Mouse (Mus musculus): Measurements from ENCODE around the gene Dpp9.

Gene Dpp9

GRCm38 (mm10) chr17:56218377-56219191 lies at the start of gene Dpp9:
Dpp9 (minus strand) TSS chr17:56218905.
- DNase-seq = peak; percentile 100

GRCm38 (mm10) chr17:56266271-56266670 lies 47.6 kb upstream of the Dpp9 start:
- DNase-seq = peak; percentile 93

GRCm38 (mm10) chr17:56265869-56266268 lies 47.2 kb upstream of the Dpp9 start:
- DNase-seq = peak; percentile 89

- DNase-seq = peak; percentile 96
Observed at GRCm38 (mm10) chr17:56265011-56265410, 46.3 kb upstream of the Dpp9 start.

GRCm38 (mm10) chr17:56264020-56264419 lies 45.3 kb upstream of the Dpp9 start:
- peak; percentile 97 for DNase-seq

GRCm38 (mm10) chr17:56262645-56263094 lies 44.0 kb upstream of the Dpp9 start:
- DNase-seq = peak; percentile 97

GRCm38 (mm10) chr17:56261166-56261565 lies 42.5 kb upstream of the Dpp9 start:
- DNase-seq = peak; percentile 98

- DNase-seq = peak; percentile 92
Observed at GRCm38 (mm10) chr17:56259301-56260037, 40.8 kb upstream of the Dpp9 start.

GRCm38 (mm10) chr17:56258812-56259211 lies 40.1 kb upstream of the Dpp9 start:
- peak; percentile 78 for DNase-seq

GRCm38 (mm10) chr17:56258269-56258668 lies 39.6 kb upstream of the Dpp9 start:
- peak; percentile 94 for DNase-seq

- peak; percentile 95 for DNase-seq
Observed at GRCm38 (mm10) chr17:56257181-56257894, 38.6 kb upstream of the Dpp9 start.

GRCm38 (mm10) chr17:56256239-56256881 lies 37.7 kb upstream of the Dpp9 start, which contains the start of gene Fem1a:
Fem1a (plus strand) TSS chr17:56256810.
- peak; percentile 100 for DNase-seq

- DNase-seq = peak; percentile 100
Observed at GRCm38 (mm10) chr17:56255863-56256238, 37.1 kb upstream of the Dpp9 start.

GRCm38 (mm10) chr17:56255429-56255828 lies 36.7 kb upstream of the Dpp9 start:
- peak; percentile 96 for DNase-seq

GRCm38 (mm10) chr17:56254695-56255094 lies 36.0 kb upstream of the Dpp9 start:
- DNase-seq = peak; percentile 93

GRCm38 (mm10) chr17:56251136-56251829 lies 32.6 kb upstream of the Dpp9 start:
- DNase-seq = peak; percentile 94

- DNase-seq = no peak
Observed at GRCm38 (mm10) chr17:56245608-56246007, 26.9 kb upstream of the Dpp9 start.

GRCm38 (mm10) chr17:56241541-56242401 lies 23.1 kb upstream of the Dpp9 start:
- peak; percentile 97 for DNase-seq

- peak; percentile 91 for DNase-seq
Observed at GRCm38 (mm10) chr17:56233818-56234469, 15.2 kb upstream of the Dpp9 start.

GRCm38 (mm10) chr17:56233389-56233788 lies 14.7 kb upstream of the Dpp9 start:
- DNase-seq = no peak
